Mouse (Mus musculus) lung, adult 2 months (tissue): Measurements from ENCODE around the gene Wnt2b. TPM values are rescaled to one million over a fixed set of nuclear protein-coding genes. Genes with fewer than 3 reads are reported as not detected.

ENCODE experiments used
- DNase-seq: peaks from one replicate; pipeline ENCODE4 v3.0.0; 2022
- H3K4me1 ChIP-seq: fragments of 200-500 bp; 2 replicates; pipeline ENCODE4 v1.6.1; 2011; ENCODE audit warnings: low read length; ENCODE audit not compliant: control insufficient read depth, insufficient read depth
- H3K4me3 ChIP-seq: fragments of 200-500 bp; replicated peaks from 2 replicates; pipeline ENCODE3; 2011; ENCODE audit warnings: low read depth, mild to moderate bottlenecking, control low read depth, low read length; ENCODE audit errors: extremely low read depth
- CTCF ChIP-seq: fragments of 200-500 bp; IDR thresholded peaks from 2 replicates; pipeline ENCODE4 v1.5.1; 2011; ENCODE audit warnings: mild to moderate bottlenecking, low read length, control low read depth; ENCODE audit not compliant: insufficient read depth
- POLR2A ChIP-seq: fragments of 200-500 bp; IDR thresholded peaks from 2 replicates; pipeline ENCODE4 v1.6.1; 2011; ENCODE audit warnings: low read depth, mild to moderate bottlenecking, control low read depth, low read length, borderline replicate concordance; ENCODE audit errors: extremely low read depth
- WGBS: fragments of 180-500 bp; shearing (Covaris S2); methylation state at CpG from one replicate; pipeline ENCODE4 v1.1.7; 2018; 5-methylcytosine and 5-hydroxymethylcytosine counted together
- polyA plus RNA-seq: library from polyadenylated mRNA; depleted of rRNA; stranded (reverse); fragments of >200 nt; gene quantifications from 2 replicates; pipeline ENCODE4 v1.2.3, GENCODE M21; 2012; rRNA removed

Wnt2b gene
- polyA plus RNA-seq, 1 experiment = 3.5 TPM

DNA sequence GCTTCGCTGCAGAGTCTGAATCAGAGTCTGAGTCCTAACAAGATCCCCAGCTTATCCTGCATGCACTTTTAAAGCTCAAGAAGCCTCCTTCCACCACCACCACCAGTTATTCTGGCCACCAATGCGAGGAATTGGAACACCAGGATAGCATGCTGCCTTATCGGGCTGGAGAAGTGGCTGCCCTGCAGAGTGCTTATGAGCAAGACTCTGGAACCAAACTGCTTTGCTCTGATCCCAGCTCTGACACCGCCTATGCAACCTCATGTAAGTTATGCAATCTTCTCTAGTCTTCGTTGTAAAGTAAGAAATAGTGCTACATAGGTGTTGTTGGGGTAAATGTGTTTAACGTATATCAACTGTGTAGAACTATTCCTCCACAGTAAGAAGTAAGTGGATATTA lies 32.3 kb downstream of the Wnt2b start:
- no peak overlapping the region for H3K4me3 ChIP-seq
- TF ChIP-seq POLR2A = no peak
- TF ChIP-seq CTCF = no peak
- WGBS = 96% methylated on average over 6 of the region's 6 CpGs
- no peak for DNase-seq
- H3K4me1 ChIP-seq = no peaks in the 10 kb centered on the region

- TF ChIP-seq POLR2A (no peak), CTCF (no peak)
- no peaks in the 10 kb centered on the region for H3K4me1 ChIP-seq
- 71% methylated on average over 3 of the region's 3 CpGs for WGBS
These were observed 46.7 kb downstream of the Wnt2b start for GRCm38 (mm10) chr3:104914986-104915385.

DNA sequence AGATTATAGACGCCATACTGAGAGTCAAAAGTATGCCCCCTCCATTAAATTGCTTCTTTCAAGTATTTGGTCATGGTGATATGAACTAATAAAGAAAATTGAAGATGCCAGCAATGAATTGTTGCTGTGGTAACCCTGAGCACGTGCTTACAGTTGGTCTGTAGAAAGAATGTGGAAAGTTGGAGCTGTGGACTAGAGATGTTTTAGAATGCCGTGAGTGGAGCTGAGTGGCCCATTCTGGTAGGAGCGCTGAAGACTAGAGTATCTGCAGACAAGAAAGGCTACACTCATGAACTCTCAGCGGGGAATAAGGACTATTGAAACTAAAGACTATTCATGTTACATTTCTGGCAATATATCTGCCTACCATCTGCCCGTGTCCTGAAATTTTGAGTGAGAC lies 52.5 kb downstream of the Wnt2b start:
- no peak for DNase-seq
- WGBS = 74% methylated on average over 6 of the region's 6 CpGs
- Histone ChIP-seq H3K4me1 (no peaks in the 10 kb centered on the region), H3K4me3 (no peak overlapping the region)
- TF ChIP-seq CTCF (no peak), POLR2A (no peak)

More at GRCm38 (mm10) chr3:104914986-104915385, 46.7 kb downstream of the Wnt2b start:
- H3K4me3 ChIP-seq = no peak overlapping the region
- DNase-seq = no peak

DNA sequence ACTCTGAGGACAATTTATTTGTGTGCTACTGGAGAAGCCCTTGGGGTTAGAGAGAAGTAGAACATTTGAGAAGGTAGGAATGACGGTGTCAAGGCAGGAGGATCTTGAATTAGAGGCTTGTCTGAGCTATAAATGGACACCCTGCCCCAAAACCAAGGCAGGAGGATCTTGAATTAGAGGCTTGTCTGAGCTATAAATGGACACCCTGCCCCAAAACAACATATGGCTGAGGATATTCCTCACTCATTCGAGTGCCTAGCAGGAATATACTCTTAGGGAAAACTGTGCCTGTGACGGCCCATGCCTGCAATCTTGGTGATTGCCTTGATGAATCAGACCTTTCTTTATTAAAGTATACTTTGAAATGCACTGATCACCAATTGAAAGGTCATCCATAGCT lies 55.7 kb downstream of the Wnt2b start:
- Histone ChIP-seq H3K4me3 (no peak overlapping the region), H3K4me1 (no peaks in the 10 kb centered on the region)
- TF ChIP-seq POLR2A (no peak), CTCF (no peak)
- WGBS = 91% methylated on average over 3 of the region's 3 CpGs
- no peak for DNase-seq

DNA sequence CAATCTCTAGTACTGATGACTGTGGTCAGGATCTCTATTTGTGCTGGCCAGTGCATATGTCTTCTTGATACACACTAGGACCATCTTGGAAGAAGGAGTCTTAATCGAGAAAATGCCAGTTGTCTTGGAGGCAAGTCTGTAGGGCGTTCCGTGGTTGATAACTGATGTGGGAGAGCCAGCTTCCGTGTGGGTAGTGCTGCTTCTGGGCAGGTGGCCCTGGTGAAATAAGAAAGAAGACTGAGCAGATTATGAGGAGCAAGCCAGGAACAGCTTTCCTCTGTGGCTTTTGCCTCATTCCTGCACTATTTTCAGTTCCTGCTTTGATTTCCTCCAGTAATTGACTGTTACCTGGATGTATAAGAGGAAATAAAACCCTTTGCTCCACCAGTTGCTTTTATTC lies 56.3 kb downstream of the Wnt2b start:
- DNase-seq = no peak
- Histone ChIP-seq H3K4me3 (no peak overlapping the region), H3K4me1 (no peaks in the 10 kb centered on the region)
- TF ChIP-seq CTCF (no peak), POLR2A (no peak)
- 91% methylated on average over 4 of the region's 4 CpGs for WGBS

- WGBS = 85% methylated on average over 4 of the region's 4 CpGs
- Histone ChIP-seq H3K4me3 (no peak overlapping the region), H3K4me1 (no peaks in the 10 kb centered on the region)
- no peak for DNase-seq
- TF ChIP-seq POLR2A = no peak
- TF ChIP-seq CTCF = no peak
These were observed 60.6 kb downstream of the Wnt2b start for GRCm38 (mm10) chr3:104901154-104901553.

GRCm38 (mm10) chr3:104896141-104896540 lies 65.6 kb downstream of the Wnt2b start:
- 70% methylated on average over 3 of the region's 3 CpGs for WGBS
- Histone ChIP-seq H3K4me3 (no peak overlapping the region), H3K4me1 (no peaks in the 10 kb centered on the region)
- TF ChIP-seq POLR2A (no peak), CTCF (no peak)
- DNase-seq = no peak

Other genes with a start within 250 kb of the Wnt2b start
- 8.0 and 10.8 TPM in 2 replicates for gene Ppm1j, start 180.9 kb downstream of the Wnt2b start, polyA plus RNA-seq
- gene Fam19a3, start 180.1 kb downstream of the Wnt2b start, polyA plus RNA-seq = 0.34 and 0.38 TPM in 2 replicates
- gene Rhoc, start 173.5 kb downstream of the Wnt2b start, polyA plus RNA-seq = 107 and 140 TPM in 2 replicates
- gene Mov10, start 143.4 kb downstream of the Wnt2b start, polyA plus RNA-seq = 12.7 and 13.5 TPM in 2 replicates
- gene St7l, start 97.9 kb downstream of the Wnt2b start, polyA plus RNA-seq = 7.8 and 9.1 TPM in 2 replicates
- gene Capza1, start 97.4 kb downstream of the Wnt2b start, polyA plus RNA-seq = 16.9 and 31.0 TPM in 2 replicates
- 18.5 and 21.6 TPM in 2 replicates for gene Cttnbp2nl, start 91.2 kb upstream of the Wnt2b start, polyA plus RNA-seq
- gene 4930564D02Rik, start 104.9 kb upstream of the Wnt2b start, polyA plus RNA-seq = not detected in 2 replicates